ENCODE assay signal across 27 mouse cellular contexts in the genomic region with DNA sequence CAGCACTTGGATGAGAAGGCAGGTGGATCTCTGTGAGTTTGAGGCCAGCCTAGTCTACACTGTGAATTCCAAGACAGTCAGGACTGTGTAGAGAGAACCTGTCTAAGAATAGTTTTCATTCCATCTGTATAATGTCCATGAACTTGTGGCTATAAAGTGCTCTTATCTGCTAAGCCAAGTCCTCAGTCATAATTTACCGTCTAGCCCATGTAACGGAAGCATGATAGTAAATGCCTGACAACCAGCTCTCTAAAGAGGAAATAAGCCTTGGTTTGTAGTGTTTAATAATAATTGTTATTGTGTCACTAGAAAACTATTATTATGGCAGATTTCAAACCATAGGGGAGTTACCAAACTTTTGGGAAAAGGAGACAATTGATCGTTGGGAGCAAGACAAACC.
"Had no signal": no experiment of that assay in that cellular context is flagged by ENCODE, and none has a peak within 500 bp of the region (broad histone marks: within the 10 kb centered on the region; RNA-seq: fewer than 3 reads in every experiment).

No protein-coding gene starts in this region.

- H3K27ac ChIP-seq: heart, adult 2 months; heart, embryonic 13.5 days; heart, embryonic 15.5 days; hindbrain, embryonic 13.5 days; hindbrain, embryonic 15.5 days; hindbrain, postnatal 0 days; kidney, embryonic 15.5 days; kidney, postnatal 0 days; limb, embryonic 10.5 days; limb, embryonic 12.5 days had no signal

- H3K36me3 ChIP-seq: heart, embryonic 13.5 days; heart, embryonic 15.5 days; hindbrain, embryonic 13.5 days; hindbrain, embryonic 15.5 days; kidney, embryonic 15.5 days; limb, embryonic 10.5 days; limb, embryonic 12.5 days had no signal

- H3K27me3 ChIP-seq: heart, embryonic 13.5 days; heart, embryonic 15.5 days; hindbrain, embryonic 13.5 days; hindbrain, embryonic 15.5 days; limb, embryonic 12.5 days had no signal

- DNase-seq: gastrocnemius, adult 2 months; gastrocnemius, postnatal 14 days; gastrocnemius, postnatal 36 days; heart, adult 11 months; heart, adult 2 months; heart, postnatal 14 days; heart, postnatal 36 days; kidney, adult 11 months; kidney, adult 2 months; kidney, adult 9 months; kidney, postnatal 14 days; kidney, postnatal 36 days; layer of hippocampus, adult 9-11 months; layer of hippocampus, postnatal 36 days; liver had no signal

- H3K9ac ChIP-seq: heart, embryonic 13.5 days; heart, embryonic 15.5 days; hindbrain, embryonic 13.5 days; hindbrain, embryonic 15.5 days; kidney, embryonic 15.5 days; limb, embryonic 12.5 days had no signal

- H3K9me3 ChIP-seq: heart, embryonic 13.5 days; heart, embryonic 15.5 days; hindbrain, embryonic 13.5 days; hindbrain, embryonic 15.5 days; kidney, embryonic 15.5 days; limb, embryonic 10.5 days; limb, embryonic 12.5 days had no signal

- H3K4me3 ChIP-seq: gastrocnemius, adult 2 months; heart, adult 2 months; heart, embryonic 13.5 days; heart, embryonic 15.5 days; hindbrain, embryonic 13.5 days; hindbrain, embryonic 15.5 days; kidney, embryonic 15.5 days; limb, embryonic 10.5 days; limb, embryonic 12.5 days had no signal

- H3K4me2 ChIP-seq: heart, embryonic 11.5 days; heart, embryonic 13.5 days; heart, embryonic 15.5 days; hindbrain, embryonic 13.5 days; hindbrain, embryonic 15.5 days; kidney, embryonic 15.5 days; limb, embryonic 12.5 days; liver, embryonic 11.5 days had no signal

- ATAC-seq: hindbrain, postnatal 0 days; intestine, embryonic 16.5 days had no signal
